Mouse (Mus musculus) midbrain, postnatal 0 days (tissue): Measurements from ENCODE around the gene Camta1. TPM values are rescaled to one million over a fixed set of nuclear protein-coding genes. Genes with fewer than 3 reads are reported as not detected.

Source experiments
- ATAC-seq: fragments of 200-750 bp; cut with Nextera tagmentation; 2 replicates; pipeline ENCODE4 v1.8.0; 2017; ENCODE audit warnings: moderate number of reproducible peaks, mild to moderate bottlenecking, moderate TSS enrichment, moderate library complexity; ENCODE audit not compliant: low FRiP score
- DNase-seq: peaks from one replicate; pipeline ENCODE4 v3.0.0-alpha.2; 2015; ENCODE audit warnings: low spot score
- H3K27ac ChIP-seq: fragments of 300-500 bp; sonication (generic); 2 replicates; pipeline ENCODE4 v1.5.1; 2014; ENCODE audit warnings: low read depth, mild to moderate bottlenecking, low read length, mixed read lengths
- H3K27me3 ChIP-seq: fragments of 300-500 bp; sonication (generic); 2 replicates; pipeline ENCODE4 v1.6.1; 2014; ENCODE audit warnings: low read length, control low read depth, mixed read lengths; ENCODE audit not compliant: insufficient read depth
- H3K36me3 ChIP-seq: fragments of 300-500 bp; sonication (generic); 2 replicates; pipeline ENCODE4 v1.6.1; 2014; ENCODE audit warnings: low read length, control low read depth, mixed read lengths; ENCODE audit not compliant: insufficient read depth
- H3K4me1 ChIP-seq: fragments of 300-500 bp; sonication (generic); 2 replicates; pipeline ENCODE4 v1.6.1; 2014; ENCODE audit warnings: mild to moderate bottlenecking, control low read depth, antibody characterized with exemption, low read length, mixed read lengths; ENCODE audit not compliant: insufficient read depth
- H3K4me2 ChIP-seq: fragments of 300-500 bp; sonication (generic); 2 replicates; pipeline ENCODE4 v1.6.1; 2014; ENCODE audit warnings: low read depth, mild to moderate bottlenecking, low read length, mixed read lengths; ENCODE audit not compliant: poor library complexity, severe bottlenecking
- H3K4me3 ChIP-seq: fragments of 300-500 bp; sonication (generic); 2 replicates; pipeline ENCODE4 v1.5.1; 2014; ENCODE audit warnings: low read depth, mild to moderate bottlenecking, low read length, moderate library complexity
- H3K9ac ChIP-seq: fragments of 300-500 bp; sonication (generic); replicated peaks from 2 replicates; pipeline ENCODE4 v1.6.1; 2014; ENCODE audit warnings: mild to moderate bottlenecking, low read length, moderate library complexity, mixed read lengths; ENCODE audit not compliant: poor library complexity, severe bottlenecking
- H3K9me3 ChIP-seq: fragments of 300-500 bp; sonication (generic); 2 replicates; pipeline ENCODE4 v1.6.1; 2016; ENCODE audit warnings: low read length, control low read depth
- CTCF ChIP-seq: IDR thresholded peaks from 2 replicates; pipeline ENCODE4 v1.5.1; 2016; ENCODE audit warnings: antibody characterized with exemption, mild to moderate bottlenecking
- WGBS: fragments of 180-500 bp; shearing (Covaris S2); extraction: QIAGEN DNeasy Blood & Tissue Kit; methylation state at CpG from one replicate; pipeline ENCODE4 v1.1.7; 2014; 5-methylcytosine and 5-hydroxymethylcytosine counted together
- polyA plus RNA-seq: library from polyadenylated mRNA; unstranded; fragments of >200 nt; fragmentation: Nextera tagmentation; extraction: Ambion mirVana; gene quantifications from 2 replicates; pipeline ENCODE4 v1.2.1, GENCODE M21; 2015
- total RNA-seq: library from RNA; depleted of rRNA; stranded (reverse); fragments of >200 nt; gene quantifications from 2 replicates; pipeline ENCODE4 v1.2.3, GENCODE M21; 2014

Gene Camta1
- total and polyA plus RNA-seq, 2 experiments from 2014 or later = 140 to 153 TPM

- peak; percentile 39 for DNase-seq
- no peak for TF ChIP-seq CTCF
- H3K9ac ChIP-seq = no peak overlapping the region
- no peak overlapping the region for H3K4me3 ChIP-seq
- H3K27ac ChIP-seq = peak overlapping the region; percentile 4
- no peaks in the 10 kb centered on the region for H3K27me3 ChIP-seq
- H3K4me1 ChIP-seq = peaks cover 4% of the 10 kb centered on the region; the same call in 1 of the 2 replicates
- ATAC-seq = no peak
- H3K4me2 ChIP-seq = no peak overlapping the region
- H3K9me3 ChIP-seq = no peaks in the 10 kb centered on the region
- 55% methylated on average over 9 of the region's 9 CpGs for WGBS
- H3K36me3 ChIP-seq = peaks cover 2% of the 10 kb centered on the region
Observed at GRCm38 (mm10) chr4:150872139-150872651, 989.5 kb downstream of the Camta1 start.

- H3K27ac ChIP-seq = peak overlapping the region; percentile 4
- H3K27me3 ChIP-seq = no peaks in the 10 kb centered on the region
- peak; percentile 34; the same call in 1 of the 2 replicates for ATAC-seq
- no peak overlapping the region for H3K9ac ChIP-seq
- peak; percentile 62 for DNase-seq
- TF ChIP-seq CTCF = no peak
- WGBS = 38% methylated on average over 10 of the region's 10 CpGs
- peaks cover 4% of the 10 kb centered on the region; the same call in 1 of the 2 replicates for H3K4me1 ChIP-seq
- no peaks in the 10 kb centered on the region for H3K9me3 ChIP-seq
- H3K36me3 ChIP-seq = peaks cover 8% of the 10 kb centered on the region
- no peak overlapping the region for H3K4me2 ChIP-seq
- no peak overlapping the region for H3K4me3 ChIP-seq
Observed at GRCm38 (mm10) chr4:150871392-150872138, 990.1 kb downstream of the Camta1 start.

- no peak overlapping the region for H3K27ac ChIP-seq
- no peak overlapping the region for H3K4me3 ChIP-seq
- peaks cover 14% of the 10 kb centered on the region for H3K36me3 ChIP-seq
- H3K4me2 ChIP-seq = no peak overlapping the region
- no peak overlapping the region for H3K9ac ChIP-seq
- no peak for TF ChIP-seq CTCF
- ATAC-seq (no peak), DNase-seq (no peak)
- no peaks in the 10 kb centered on the region for H3K9me3 ChIP-seq
- H3K27me3 ChIP-seq = no peaks in the 10 kb centered on the region
- H3K4me1 ChIP-seq = peaks cover 4% of the 10 kb centered on the region; the same call in 1 of the 2 replicates
- 88% methylated on average over 13 of the region's 13 CpGs for WGBS
Observed at GRCm38 (mm10) chr4:150870963-150871391, 990.7 kb downstream of the Camta1 start.

GRCm38 (mm10) chr4:150869276-150870197 lies 992.1 kb downstream of the Camta1 start:
- no peaks in the 10 kb centered on the region for H3K9me3 ChIP-seq
- H3K9ac ChIP-seq = no peak overlapping the region
- peaks cover 15% of the 10 kb centered on the region for H3K36me3 ChIP-seq
- H3K4me1 ChIP-seq = peaks cover 4% of the 10 kb centered on the region; the same call in 1 of the 2 replicates
- DNase-seq = no peak
- TF ChIP-seq CTCF = no peak
- ATAC-seq = no peak
- 71% methylated on average over 17 of the region's 17 CpGs for WGBS
- H3K27ac ChIP-seq = no peak overlapping the region
- no peak overlapping the region for H3K4me2 ChIP-seq
- no peaks in the 10 kb centered on the region for H3K27me3 ChIP-seq
- H3K4me3 ChIP-seq = no peak overlapping the region

- Histone ChIP-seq H3K4me1 (peaks cover 4% of the 10 kb centered on the region; the same call in 1 of the 2 replicates), H3K9me3 (no peaks in the 10 kb centered on the region), H3K27ac (no peak overlapping the region), H3K4me3 (no peak overlapping the region), H3K27me3 (no peaks in the 10 kb centered on the region), H3K4me2 (no peak overlapping the region), H3K9ac (no peak overlapping the region), H3K36me3 (peaks cover 15% of the 10 kb centered on the region)
- TF ChIP-seq CTCF = no peak
- DNase-seq (no peak), ATAC-seq (no peak)
- 91% methylated on average over 2 of the region's 2 CpGs for WGBS
Observed at GRCm38 (mm10) chr4:150868859-150869258, 992.8 kb downstream of the Camta1 start.
